Mouse (Mus musculus) telencephalon, adult 2 months (tissue): ENCODE measurements around the gene Adamts17.

Experiments
- DNase-seq: peaks from one replicate; pipeline ENCODE4 v3.0.0-alpha.2; 2011; ENCODE audit warnings: low read depth, low spot score

The Adamts17 gene

GRCm38 (mm10) chr7:66969199-66969598 lies 129.7 kb downstream of the Adamts17 start:
- no peak for DNase-seq

- DNase-seq = no peak
Measured at GRCm38 (mm10) chr7:66970235-66970634, 130.7 kb downstream of the Adamts17 start.

GRCm38 (mm10) chr7:66970974-66971373 lies 131.4 kb downstream of the Adamts17 start:
- no peak for DNase-seq

GRCm38 (mm10) chr7:66974859-66975258 lies 135.3 kb downstream of the Adamts17 start:
- DNase-seq = no peak

- DNase-seq = no peak
Measured at GRCm38 (mm10) chr7:66976371-66976770, 136.8 kb downstream of the Adamts17 start.

GRCm38 (mm10) chr7:66981591-66981990 lies 142.1 kb downstream of the Adamts17 start:
- DNase-seq = no peak

- DNase-seq = no peak
Measured at GRCm38 (mm10) chr7:66982084-66982483, 142.5 kb downstream of the Adamts17 start.

- DNase-seq = no peak
Measured at GRCm38 (mm10) chr7:66987671-66988070, 148.1 kb downstream of the Adamts17 start.

- no peak for DNase-seq
Measured at GRCm38 (mm10) chr7:66988441-66988840, 148.9 kb downstream of the Adamts17 start.

- peak; percentile 76 for DNase-seq
Measured at GRCm38 (mm10) chr7:66989357-66990045, 150.0 kb downstream of the Adamts17 start.

- no peak for DNase-seq
Measured at GRCm38 (mm10) chr7:66998821-66999220, 159.3 kb downstream of the Adamts17 start.

GRCm38 (mm10) chr7:67003648-67004047 lies 164.1 kb downstream of the Adamts17 start:
- no peak for DNase-seq

GRCm38 (mm10) chr7:67004220-67004619 lies 164.7 kb downstream of the Adamts17 start:
- DNase-seq = no peak

GRCm38 (mm10) chr7:67009841-67010240 lies 170.3 kb downstream of the Adamts17 start:
- DNase-seq = no peak

GRCm38 (mm10) chr7:67012011-67012751 lies 172.6 kb downstream of the Adamts17 start:
- DNase-seq = no peak

GRCm38 (mm10) chr7:67013211-67013895 lies 173.8 kb downstream of the Adamts17 start:
- DNase-seq = no peak

- DNase-seq = no peak
Measured at GRCm38 (mm10) chr7:67019937-67020336, 180.4 kb downstream of the Adamts17 start.

GRCm38 (mm10) chr7:67026114-67027070 lies 186.9 kb downstream of the Adamts17 start:
- no peak for DNase-seq

- no peak for DNase-seq
Measured at GRCm38 (mm10) chr7:67027216-67027615, 187.7 kb downstream of the Adamts17 start.

GRCm38 (mm10) chr7:67027696-67028095 lies 188.2 kb downstream of the Adamts17 start:
- no peak for DNase-seq

- DNase-seq = no peak
Measured at GRCm38 (mm10) chr7:67028902-67029301, 189.4 kb downstream of the Adamts17 start.
